Comparison of ENCODE assay signal across 8 mouse cellular contexts in genomic region chr19:40478161-40478575, GRCm38 (mm10). TPM values are rescaled to one million over a fixed set of nuclear protein-coding genes. Genes with fewer than 3 reads are reported as not detected.
DNase-seq lines count a peak whose midpoint lies in the region; ATAC-seq and TF ChIP-seq lines count a peak whose summit lies in the region.
"Had no signal": no experiment of that assay in that cellular context is flagged by ENCODE, and none has a peak within 500 bp of the region (broad histone marks: within the 10 kb centered on the region; RNA-seq: fewer than 3 reads in every experiment).

No protein-coding gene starts in this region.

- TF ChIP-seq CTCF in spleen, adult 2 months (IDR thresholded peaks at IDR 0.05; ENCODE audit: extremely low read depth, insufficient read depth, insufficient read length, insufficient replicate concordance) = no peak

- peak; percentile 44; the same call in 1 of the 2 replicates for ATAC-seq in forebrain, embryonic 14.5 days
- ATAC-seq in intestine, embryonic 14.5 days (replicated peaks; ENCODE audit: low FRiP score, low TSS enrichment, low read depth) = peak; percentile 47
- ATAC-seq in inflammation-experienced regulatory T-cells, adult 6 months = no peak

- H3K9ac ChIP-seq in forebrain, embryonic 14.5 days (ENCODE audit: low read length) = no peak overlapping the region
- H3K9ac ChIP-seq in intestine, embryonic 14.5 days (ENCODE audit: low read length) = no peak overlapping the region
- H3K9ac ChIP-seq: limb, embryonic 15.5 days had no signal

- no peak overlapping the region for H3K4me2 ChIP-seq in forebrain, embryonic 14.5 days (ENCODE audit: low read length)
- no peak overlapping the region for H3K4me2 ChIP-seq in intestine, embryonic 14.5 days (ENCODE audit: low read length)
- H3K4me2 ChIP-seq: limb, embryonic 15.5 days had no signal

- H3K27me3 ChIP-seq in spleen, adult 2 months (ENCODE audit: control insufficient read depth, insufficient read depth, low read length) = no peaks in the 10 kb centered on the region
- no peaks in the 10 kb centered on the region for H3K27me3 ChIP-seq in forebrain, embryonic 14.5 days (replicated peaks; ENCODE audit: control insufficient read depth, insufficient read depth, low read length)
- H3K27me3 ChIP-seq in intestine, embryonic 14.5 days (replicated peaks; ENCODE audit: control insufficient read depth, insufficient read depth, low read length) = no peaks in the 10 kb centered on the region
- H3K27me3 ChIP-seq: limb, embryonic 15.5 days had no signal

- intact Hi-C loops in left cerebral cortex, postnatal 36 days (cut with DNase I) = no loop called here

- H3K9me3 ChIP-seq in forebrain, embryonic 14.5 days (replicated peaks; ENCODE audit: control insufficient read depth, low read length) = no peaks in the 10 kb centered on the region
- H3K9me3 ChIP-seq in intestine, embryonic 14.5 days (ENCODE audit: control insufficient read depth, low read length) = no peaks in the 10 kb centered on the region
- H3K9me3 ChIP-seq: limb, embryonic 15.5 days had no signal

- no peaks in the 10 kb centered on the region for H3K36me3 ChIP-seq in spleen, adult 2 months (ENCODE audit: control insufficient read depth, insufficient read depth, low read length)
- no peaks in the 10 kb centered on the region for H3K36me3 ChIP-seq in forebrain, embryonic 14.5 days (ENCODE audit: control insufficient read depth, insufficient read depth, low read length)
- H3K36me3 ChIP-seq in intestine, embryonic 14.5 days (ENCODE audit: control insufficient read depth, insufficient read depth, low read length) = no peaks in the 10 kb centered on the region
- H3K36me3 ChIP-seq: limb, embryonic 15.5 days had no signal

- WGBS in spleen, adult 2 months = 81% methylated on average over 10 of the region's 10 CpGs
- WGBS in forebrain, embryonic 14.5 days = 87% methylated on average over 10 of the region's 10 CpGs
- 54% methylated on average over 10 of the region's 10 CpGs for WGBS in intestine, embryonic 14.5 days

- no peak overlapping the region for H3K4me3 ChIP-seq in spleen, adult 2 months (ENCODE audit: extremely low read depth, insufficient read depth, insufficient read length)
- no peak overlapping the region for H3K4me3 ChIP-seq in forebrain, embryonic 14.5 days (ENCODE audit: low read depth, low read length)
- H3K4me3 ChIP-seq in intestine, embryonic 14.5 days (ENCODE audit: low read depth, low read length) = no peak overlapping the region
- H3K4me3 ChIP-seq: limb, embryonic 15.5 days had no signal

- H3K4me1 ChIP-seq in spleen, adult 2 months (ENCODE audit: control insufficient read depth, insufficient read depth, insufficient read length) = no peaks in the 10 kb centered on the region
- H3K4me1 ChIP-seq in forebrain, embryonic 14.5 days (ENCODE audit: control insufficient read depth, insufficient read depth, low read length) = peaks cover 8% of the 10 kb centered on the region; the same call in 1 of the 2 replicates
- H3K4me1 ChIP-seq in intestine, embryonic 14.5 days (replicated peaks; ENCODE audit: control insufficient read depth, insufficient read depth, low read length) = peaks cover 10% of the 10 kb centered on the region; the same call in 1 of the 2 replicates

- peak overlapping the region; percentile 40 for H3K27ac ChIP-seq in spleen, adult 2 months (ENCODE audit: insufficient read depth, low read length)
- H3K27ac ChIP-seq in forebrain, embryonic 14.5 days (ENCODE audit: low read depth, low read length) = no peak overlapping the region
- peak overlapping the region; percentile 86 for H3K27ac ChIP-seq in intestine, embryonic 14.5 days (ENCODE audit: low read depth)
- H3K27ac ChIP-seq: limb, embryonic 15.5 days had no signal

- TF ChIP-seq POLR2A in spleen, adult 2 months (IDR thresholded peaks at IDR 0.05; ENCODE audit: low read depth, low read length) = no peak

- DNase-seq in spleen, adult 2 months (ENCODE audit: low read depth in 1 of 2, low spot score in 2 of 2) = no peak
- DNase-seq in spleen, postnatal 14 days (ENCODE audit: low spot score in 2 of 2) = no peak
- DNase-seq in forebrain, embryonic 14.5 days (ENCODE audit: low spot score) = no peak
- no peak for DNase-seq in intestine, embryonic 14.5 days (ENCODE audit: low spot score)
- peak; percentile 27 to 57 for DNase-seq in lung, postnatal 4 days
- DNase-seq in left cerebral cortex, postnatal 36 days (ENCODE audit: low spot score in 2 of 2) = no peak

RNA-seq across cellular contexts. Expression of gene Sorbs1, which starts 35.4 kb away (rescaled TPM):
- 6.2 and 6.4 TPM in 2 replicates for polyA plus RNA-seq in spleen, adult 2 months (2012; rRNA removed)
- 61.1 and 83.9 TPM in 2 replicates for polyA plus RNA-seq in forebrain, embryonic 14.5 days (2014; fragmentation: Nextera tagmentation; extraction: Ambion mirVana)
- polyA plus RNA-seq in intestine, embryonic 14.5 days (2014; fragmentation: Nextera tagmentation; extraction: Ambion mirVana) = 88.3 and 88.9 TPM in 2 replicates
- 100 to 1,000 TPM; 111 to 167 TPM for total RNA-seq in left cerebral cortex, postnatal 36 days (2021)
- 10 to 100 TPM; 12.3 to 23.7 (median 19.6) TPM for polyA plus RNA-seq in inflammation-experienced regulatory T-cells, adult 6 months (2017; shearing (Covaris generic))

Comparison
In these comparisons a context has a peak if more than half of its experiments do, and no peak if none do; other contexts are left out.
1. DNase-seq: peak in lung, postnatal 4 days (2 of 2); none in spleen, adult 2 months (0 of 2), spleen, postnatal 14 days (0 of 2), forebrain, embryonic 14.5 days (single experiment), intestine, embryonic 14.5 days (single experiment) and left cerebral cortex, postnatal 36 days (0 of 2).